Mouse (Mus musculus) embryonic facial prominence, embryonic 12.5 days (tissue): Measurements from ENCODE around the gene Prex1. TPM values are rescaled to one million over a fixed set of nuclear protein-coding genes. Genes with fewer than 3 reads are reported as not detected.
A peak's percentile ranks its signal among the peaks of the same experiment; 100 is the strongest.

ENCODE experiments used
- ATAC-seq: fragments of 200-750 bp; cut with Nextera tagmentation; 2 replicates; pipeline ENCODE4 v1.8.0; 2017; ENCODE audit not compliant: insufficient number of reproducible peaks, insufficient read depth, low FRiP score, low TSS enrichment
- H3K27ac ChIP-seq: fragments of 300-500 bp; sonication (generic); 2 replicates; pipeline ENCODE4 v1.5.1; 2016; ENCODE audit warnings: mild to moderate bottlenecking
- H3K27me3 ChIP-seq: fragments of 300-500 bp; sonication (generic); 2 replicates; pipeline ENCODE4 v1.6.1; 2016; ENCODE audit warnings: mild to moderate bottlenecking, moderate library complexity
- H3K36me3 ChIP-seq: fragments of 300-500 bp; sonication (generic); 2 replicates; pipeline ENCODE4 v1.6.1; 2016; ENCODE audit warnings: mild to moderate bottlenecking
- H3K4me1 ChIP-seq: fragments of 300-500 bp; sonication (generic); 2 replicates; pipeline ENCODE4 v1.6.1; 2016
- H3K4me2 ChIP-seq: fragments of 300-500 bp; sonication (generic); replicated peaks from 2 replicates; pipeline ENCODE4 v1.6.1; 2016; ENCODE audit warnings: mild to moderate bottlenecking, moderate library complexity
- H3K4me3 ChIP-seq: fragments of 300-500 bp; sonication (generic); 2 replicates; pipeline ENCODE4 v1.5.1; 2016; ENCODE audit warnings: mild to moderate bottlenecking
- H3K9ac ChIP-seq: fragments of 300-500 bp; sonication (generic); 2 replicates; pipeline ENCODE4 v1.6.1; 2016; ENCODE audit warnings: mild to moderate bottlenecking, moderate library complexity
- H3K9me3 ChIP-seq: fragments of 300-500 bp; sonication (generic); 2 replicates; pipeline ENCODE4 v1.6.1; 2016; ENCODE audit warnings: mild to moderate bottlenecking, moderate library complexity
- WGBS: fragments of 180-500 bp; shearing (Covaris S2); methylation state at CpG from one replicate; pipeline ENCODE4 v1.1.7; 2016; 5-methylcytosine and 5-hydroxymethylcytosine counted together
- polyA plus RNA-seq: library from polyadenylated mRNA; unstranded; fragments of >200 nt; fragmentation: Nextera tagmentation; extraction: Ambion mirVana; gene quantifications from 2 replicates; pipeline ENCODE4 v1.2.1, GENCODE M21; 2016

The Prex1 gene
- polyA plus RNA-seq, 1 experiment from 2014 or later, result 36.2 TPM

DNA sequence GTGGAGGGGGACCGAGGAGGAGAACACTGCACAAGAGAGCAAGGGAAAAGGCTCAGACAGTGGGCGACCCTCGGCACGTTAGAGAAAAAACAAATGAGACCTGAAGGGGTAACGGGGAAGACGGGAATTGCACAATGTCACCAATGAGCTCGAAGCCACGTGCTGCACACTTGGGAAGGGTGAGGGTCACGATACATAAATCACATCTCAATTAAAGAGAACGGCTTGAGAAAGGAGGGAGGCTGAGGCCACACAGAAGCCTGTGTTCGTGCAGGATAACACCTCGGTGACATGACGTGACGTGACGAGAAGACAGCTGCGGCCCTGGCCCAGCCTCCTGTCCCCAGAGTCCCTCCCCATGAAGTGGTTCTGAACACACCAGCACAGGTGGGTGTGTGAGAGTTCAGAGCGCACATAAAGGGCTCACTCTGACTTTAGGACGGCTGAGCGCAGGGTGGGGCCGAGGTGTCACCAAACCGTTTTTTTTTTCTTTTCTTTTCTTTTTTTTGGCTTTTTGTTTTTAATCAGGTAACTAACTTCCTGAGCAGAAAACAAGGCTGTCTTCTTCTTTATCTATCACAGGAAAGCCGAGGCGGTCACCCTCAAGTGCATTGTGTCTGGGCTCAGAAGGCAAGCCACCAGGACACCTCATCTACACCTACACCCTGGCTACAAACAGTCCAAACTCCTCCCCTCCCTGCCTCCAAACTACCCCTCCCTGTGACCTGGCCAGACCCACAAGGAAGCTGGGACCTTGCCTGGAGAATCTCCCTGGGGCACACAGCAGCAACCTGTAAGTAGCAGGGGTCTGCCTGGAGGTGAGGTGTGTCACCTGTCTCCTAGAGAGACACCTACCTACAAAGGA, 12.2 kb downstream of the Prex1 start:
- Histone ChIP-seq H3K9ac (no peak overlapping the region), H3K27me3 (no peaks in the 10 kb centered on the region), H3K4me2 (no peak overlapping the region), H3K4me1 (peaks cover 9% of the 10 kb centered on the region; the same call in 1 of the 2 replicates), H3K27ac (no peak overlapping the region), H3K9me3 (no peaks in the 10 kb centered on the region), H3K36me3 (peaks cover 18% of the 10 kb centered on the region), H3K4me3 (no peak overlapping the region)
- 67% methylated on average over 23 of the region's 23 CpGs for WGBS
- ATAC-seq, result no peak

DNA sequence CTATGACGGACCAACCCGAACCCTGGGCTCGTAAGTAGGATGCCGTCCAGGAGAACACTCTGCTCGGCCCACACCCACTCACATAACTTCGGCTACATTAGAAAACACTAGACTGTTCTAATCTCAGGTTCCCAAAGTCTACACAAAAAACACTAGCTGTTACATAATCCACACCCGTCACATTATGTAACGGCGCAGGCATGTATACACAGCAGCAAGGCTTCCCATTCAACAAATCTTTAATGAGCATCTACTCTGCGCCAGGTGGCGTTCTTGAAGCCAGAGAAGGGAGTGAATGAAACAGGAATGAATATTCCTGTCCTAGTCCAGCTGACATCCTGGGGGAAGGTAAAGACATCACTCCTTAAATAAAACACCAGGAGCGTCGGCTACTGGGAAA, 12.9 kb downstream of the Prex1 start:
- H3K9me3 ChIP-seq, result no peaks in the 10 kb centered on the region
- 82% methylated on average over 13 of the region's 13 CpGs for WGBS
- no peak overlapping the region for H3K4me2 ChIP-seq
- no peak overlapping the region for H3K4me3 ChIP-seq
- no peaks in the 10 kb centered on the region for H3K27me3 ChIP-seq
- H3K27ac ChIP-seq, result no peak overlapping the region
- peaks cover 9% of the 10 kb centered on the region; the same call in 1 of the 2 replicates for H3K4me1 ChIP-seq
- H3K36me3 ChIP-seq, result peaks cover 17% of the 10 kb centered on the region
- no peak overlapping the region for H3K9ac ChIP-seq
- no peak for ATAC-seq

- ATAC-seq, result no peak
- H3K4me3 ChIP-seq, result no peak overlapping the region
- H3K36me3 ChIP-seq, result peaks cover 11% of the 10 kb centered on the region
- no peak overlapping the region for H3K27ac ChIP-seq
- no peak overlapping the region for H3K9ac ChIP-seq
- no peak overlapping the region for H3K4me2 ChIP-seq
- H3K27me3 ChIP-seq, result no peaks in the 10 kb centered on the region
- H3K4me1 ChIP-seq, result 0 out of 2 replicates have a peak, but pooled peaks cover 9% of the 10 kb centered on the region
- 63% methylated on average over 8 of the region's 8 CpGs for WGBS
- no peaks in the 10 kb centered on the region for H3K9me3 ChIP-seq
These were observed 13.5 kb downstream of the Prex1 start for GRCm38 (mm10) chr2:166700116-166700515.

DNA sequence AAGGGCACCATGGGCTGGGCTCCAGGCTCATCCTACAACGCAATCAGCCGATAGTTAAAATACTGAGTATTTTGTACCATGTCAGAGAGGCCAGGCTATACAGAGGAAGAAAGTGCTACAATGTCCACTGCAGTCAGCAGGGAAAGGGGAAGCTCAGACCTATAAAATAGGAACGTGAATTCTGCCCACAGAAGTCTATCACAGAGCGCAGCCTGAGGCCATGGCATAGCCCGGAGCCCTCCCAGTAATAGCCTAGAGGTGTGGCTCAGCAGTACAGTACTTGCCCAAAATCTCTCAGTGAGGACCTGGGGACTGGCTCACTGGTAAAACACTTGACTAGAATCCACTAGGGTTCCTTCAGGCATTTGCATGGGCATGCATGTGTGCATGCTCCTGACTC, 14.1 kb downstream of the Prex1 start:
- Histone ChIP-seq H3K9ac (no peak overlapping the region), H3K4me2 (no peak overlapping the region), H3K27ac (no peak overlapping the region), H3K4me1 (0 out of 2 replicates have a peak, but pooled peaks cover 9% of the 10 kb centered on the region), H3K4me3 (no peak overlapping the region), H3K27me3 (no peaks in the 10 kb centered on the region), H3K36me3 (peaks cover 10% of the 10 kb centered on the region), H3K9me3 (no peaks in the 10 kb centered on the region)
- WGBS, result 87% methylated on average over 5 of the region's 5 CpGs
- no peak for ATAC-seq

DNA sequence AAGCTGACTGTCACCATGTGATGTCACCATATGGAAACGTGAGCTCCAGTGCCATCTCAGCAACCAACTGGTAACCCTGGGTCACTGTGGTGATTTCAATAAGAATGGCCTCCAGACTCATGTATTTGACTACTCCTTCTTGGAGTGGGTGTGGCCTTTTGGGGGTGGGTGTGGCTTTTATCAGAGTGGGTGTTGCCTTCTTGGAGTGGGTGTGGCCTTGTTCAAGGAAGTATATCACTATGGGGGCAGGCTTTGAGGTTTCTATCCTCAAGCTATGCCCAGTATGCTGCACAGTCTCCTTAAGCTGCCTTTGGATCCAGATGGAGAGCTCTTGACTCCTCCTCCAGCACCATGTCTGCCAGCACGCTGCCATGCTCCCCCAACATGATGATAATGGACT, 19.0 kb downstream of the Prex1 start:
- H3K36me3 ChIP-seq, result peaks cover 8% of the 10 kb centered on the region
- no peak overlapping the region for H3K4me2 ChIP-seq
- no peak overlapping the region for H3K9ac ChIP-seq
- no peak for ATAC-seq
- no peak overlapping the region for H3K27ac ChIP-seq
- no peak overlapping the region for H3K4me3 ChIP-seq
- WGBS, result 96% methylated on average over 2 of the region's 2 CpGs
- H3K27me3 ChIP-seq, result no peaks in the 10 kb centered on the region
- no peaks in the 10 kb centered on the region for H3K9me3 ChIP-seq
- H3K4me1 ChIP-seq, result peaks cover 11% of the 10 kb centered on the region

DNA sequence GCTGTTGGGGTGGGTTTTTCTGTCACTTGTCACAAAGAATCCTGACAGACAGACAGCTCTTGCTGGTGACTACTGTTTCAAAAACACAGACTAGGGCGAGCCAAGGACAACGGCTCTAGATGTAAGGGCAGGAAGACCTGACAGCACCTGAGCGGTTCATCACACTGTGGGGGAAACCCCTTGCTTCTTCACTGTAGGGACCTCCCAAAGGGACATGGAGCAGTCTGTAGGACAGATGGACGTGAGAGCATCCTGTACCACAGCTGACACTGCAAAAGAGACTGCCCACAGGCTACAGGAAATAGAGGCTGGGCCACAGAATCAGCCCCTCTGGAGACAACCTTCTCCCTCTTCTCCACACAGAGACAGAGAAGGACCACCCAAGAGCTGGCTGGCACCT, 20.2 kb downstream of the Prex1 start:
- no peaks in the 10 kb centered on the region for H3K9me3 ChIP-seq
- no peak overlapping the region for H3K4me2 ChIP-seq
- peaks cover 11% of the 10 kb centered on the region for H3K4me1 ChIP-seq
- no peak overlapping the region for H3K4me3 ChIP-seq
- no peak overlapping the region for H3K27ac ChIP-seq
- no peak overlapping the region for H3K9ac ChIP-seq
- peaks cover 8% of the 10 kb centered on the region for H3K36me3 ChIP-seq
- no peak for ATAC-seq
- 70% methylated on average over 4 of the region's 4 CpGs for WGBS
- H3K27me3 ChIP-seq, result no peaks in the 10 kb centered on the region

GRCm38 (mm10) chr2:166691602-166692509, 21.8 kb downstream of the Prex1 start:
- H3K9ac ChIP-seq, result 0 out of 2 replicates have a peak overlapping the region, but pooled peaks have one; percentile 8
- 53% methylated on average over 23 of the region's 23 CpGs for WGBS
- ATAC-seq, result peak; percentile 69; the same call in 1 of the 2 replicates

GRCm38 (mm10) chr2:166686917-166687316, 26.7 kb downstream of the Prex1 start:
- H3K9ac ChIP-seq, result no peak overlapping the region; the same call in 1 of the 2 replicates
- H3K4me3 ChIP-seq, result no peak overlapping the region
- H3K27ac ChIP-seq, result peak overlapping the region; percentile 65
- ATAC-seq, result no peak
- H3K4me1 ChIP-seq, result peaks cover 32% of the 10 kb centered on the region
- no peaks in the 10 kb centered on the region for H3K9me3 ChIP-seq
- 27% methylated on average over 6 of the region's 6 CpGs for WGBS
- no peaks in the 10 kb centered on the region for H3K36me3 ChIP-seq
- H3K4me2 ChIP-seq, result no peak overlapping the region
- H3K27me3 ChIP-seq, result no peaks in the 10 kb centered on the region

More at GRCm38 (mm10) chr2:166691602-166692509, 21.8 kb downstream of the Prex1 start:
- Histone ChIP-seq H3K36me3 (peaks cover 8% of the 10 kb centered on the region), H3K4me2 (no peak overlapping the region), H3K27me3 (no peaks in the 10 kb centered on the region), H3K4me1 (peaks cover 20% of the 10 kb centered on the region), H3K27ac (peak overlapping the region; percentile 61; the same call in 1 of the 2 replicates), H3K4me3 (no peak overlapping the region), H3K9me3 (no peaks in the 10 kb centered on the region)

DNA sequence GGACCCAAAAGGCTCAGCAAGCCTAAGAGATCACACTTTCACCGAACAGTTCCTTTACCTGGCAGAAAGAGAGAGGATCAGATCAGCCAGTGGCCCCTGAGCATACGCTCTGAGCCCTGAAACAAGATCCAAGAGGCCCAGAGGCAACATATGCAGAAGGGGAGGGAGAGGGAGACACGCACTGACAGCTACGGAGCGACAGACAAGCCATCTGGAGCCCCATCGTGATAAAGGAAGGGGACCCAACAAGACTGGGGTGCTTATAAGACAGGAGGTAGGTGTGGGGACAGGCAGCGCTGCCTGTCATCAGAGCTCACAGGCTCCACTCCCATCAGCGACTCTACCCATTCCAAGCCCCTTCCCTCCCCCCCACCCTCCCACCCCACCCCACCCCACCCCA, 27.8 kb downstream of the Prex1 start:
- Histone ChIP-seq H3K27ac (no peak overlapping the region), H3K4me2 (no peak overlapping the region), H3K4me1 (peaks cover 32% of the 10 kb centered on the region), H3K9me3 (no peaks in the 10 kb centered on the region), H3K4me3 (no peak overlapping the region), H3K36me3 (no peaks in the 10 kb centered on the region), H3K27me3 (no peaks in the 10 kb centered on the region), H3K9ac (no peak overlapping the region)
- no peak for ATAC-seq
- WGBS, result 53% methylated on average over 8 of the region's 8 CpGs

DNA sequence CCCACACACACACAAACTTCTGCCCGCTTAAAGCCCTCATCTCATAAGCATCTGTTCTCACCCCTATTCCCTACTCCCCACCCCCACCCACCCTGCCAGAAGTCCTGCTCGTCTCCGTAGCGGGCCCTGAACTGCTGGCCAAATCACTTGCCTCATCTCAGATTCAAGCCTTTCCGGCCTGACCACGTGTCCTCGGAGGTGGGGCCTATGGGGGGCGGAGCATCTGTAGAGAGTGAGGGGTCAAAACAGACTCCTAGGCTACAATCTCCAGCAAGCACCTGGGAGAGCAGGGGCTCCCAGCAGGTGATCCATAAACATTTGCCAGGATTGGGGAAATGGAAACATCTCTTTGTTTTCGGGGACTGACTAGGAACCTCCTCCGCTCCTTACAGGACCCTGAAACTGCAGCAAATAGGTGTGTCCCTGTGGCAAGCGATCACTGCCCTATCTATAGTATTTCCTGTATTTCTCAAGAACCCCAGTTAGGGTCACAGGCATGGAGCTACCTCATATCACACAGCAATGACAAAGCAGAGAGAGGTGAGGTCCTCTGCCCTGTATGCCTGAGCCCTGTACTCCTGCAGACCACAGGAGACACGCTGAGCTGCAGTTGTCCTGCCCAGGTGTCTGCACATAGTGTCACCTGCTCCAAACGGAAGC, 29.6 kb downstream of the Prex1 start:
- 0 out of 2 replicates have a peak overlapping the region, but pooled peaks have one; percentile 57 for H3K27ac ChIP-seq
- peak overlapping the region; percentile 24; the same call in 1 of the 2 replicates for H3K9ac ChIP-seq
- ATAC-seq, result no peak
- WGBS, result 8% methylated on average over 13 of the region's 13 CpGs
- H3K4me3 ChIP-seq, result no peak overlapping the region
- no peaks in the 10 kb centered on the region for H3K36me3 ChIP-seq
- H3K9me3 ChIP-seq, result no peaks in the 10 kb centered on the region
- H3K4me1 ChIP-seq, result peaks cover 36% of the 10 kb centered on the region
- no peak overlapping the region for H3K4me2 ChIP-seq
- no peaks in the 10 kb centered on the region for H3K27me3 ChIP-seq

DNA sequence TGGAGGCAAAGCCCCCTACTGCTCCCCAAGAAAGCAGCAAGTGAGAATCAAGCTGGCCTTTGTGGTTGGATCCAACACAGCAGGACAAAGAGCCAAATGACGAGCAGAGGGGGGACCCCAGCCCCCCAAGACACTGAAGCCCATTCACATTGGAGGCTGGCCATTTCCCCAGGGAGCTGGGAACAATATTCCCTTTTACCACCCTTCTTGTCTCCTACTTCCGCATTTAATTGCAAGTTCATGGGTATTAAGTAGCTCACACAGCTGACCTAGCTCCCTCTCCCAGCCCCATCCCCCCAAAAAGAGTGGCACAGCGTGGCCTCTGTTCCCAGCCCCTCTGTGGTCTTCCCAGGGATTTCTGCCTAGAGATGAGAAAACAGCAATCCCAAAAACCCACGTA, 30.8 kb downstream of the Prex1 start:
- no peak for ATAC-seq
- no peak overlapping the region for H3K9ac ChIP-seq

More for the DNA sequence above, 30.8 kb downstream of the Prex1 start:
- WGBS, result 17% methylated on average over 4 of the region's 4 CpGs
- H3K4me2 ChIP-seq, result no peak overlapping the region
- no peak overlapping the region for H3K4me3 ChIP-seq
- H3K4me1 ChIP-seq, result peaks cover 41% of the 10 kb centered on the region
- no peaks in the 10 kb centered on the region for H3K27me3 ChIP-seq
- peak overlapping the region; percentile 57; the same call in 1 of the 2 replicates for H3K27ac ChIP-seq
- no peaks in the 10 kb centered on the region for H3K9me3 ChIP-seq
- no peaks in the 10 kb centered on the region for H3K36me3 ChIP-seq
